ENCODE assay signal across 15 mouse cellular contexts in genomic region chr3:82140781-82141180, GRCm38 (mm10). TPM values are rescaled to one million over a fixed set of nuclear protein-coding genes. Genes with fewer than 3 reads are reported as not detected.
DNase-seq lines count a peak whose midpoint lies in the region; ATAC-seq and TF ChIP-seq lines count a peak whose summit lies in the region.
"Had no signal": no experiment of that assay in that cellular context is flagged by ENCODE, and none has a peak within 500 bp of the region (broad histone marks: within the 10 kb centered on the region; RNA-seq: fewer than 3 reads in every experiment).

No protein-coding gene starts in this region.

- in situ Hi-C loops in CH12.LX (cut with MboI; ENCODE audit: low pct_ligation_motif_present, low pct_unique_long_range_greater_than_20kb, low sequenced_read_pairs) = no loop called here

- no peak for DNase-seq in heart, postnatal 36 days
- no peak for DNase-seq in lung, embryonic 14.5 days
- no peak for DNase-seq in lung, postnatal 14 days
- no peak for DNase-seq in CH12.LX (ENCODE audit: extremely low read depth)
- peak; percentile 19 to 20 for DNase-seq in heart, postnatal 10 days
- DNase-seq in spleen, adult 12 weeks (ENCODE audit: low spot score) = no peak
- DNase-seq: cerebellum, postnatal 36 days; kidney, adult 8-10 months; liver, embryonic 13.5 days; right cerebral cortex, adult 18-20 months; thymus, postnatal 14 days had no signal

- H3K27me3 ChIP-seq in heart, embryonic 12.5 days (replicated peaks) = no peaks in the 10 kb centered on the region
- no peaks in the 10 kb centered on the region for H3K27me3 ChIP-seq in lung, embryonic 14.5 days (ENCODE audit: insufficient read depth, low read length)
- no peaks in the 10 kb centered on the region for H3K27me3 ChIP-seq in CH12.LX (replicated peaks)

- intact Hi-C loops in heart, postnatal 36 days (cut with DNase I) = loop anchor here (5.0 kb wide), 3 partner anchors 33 to 68 kb away; partner anchors contain the start of gene Gucy1b1
- intact Hi-C loops in heart, postnatal 10 days (cut with DNase I) = loop anchor here (5.0 kb wide), 1 partner anchor 192 kb away; no protein-coding TSS in a partner anchor

- no peaks in the 10 kb centered on the region for H3K9me3 ChIP-seq in heart, embryonic 12.5 days (replicated peaks)
- H3K9me3 ChIP-seq in lung, embryonic 14.5 days (ENCODE audit: low read depth, low read length) = no peaks in the 10 kb centered on the region
- H3K9me3 ChIP-seq in CH12.LX (replicated peaks; ENCODE audit: low read length) = no peaks in the 10 kb centered on the region
- H3K9me3 ChIP-seq: embryonic facial prominence, embryonic 12.5 days; hindbrain, embryonic 13.5 days; liver, embryonic 13.5 days had no signal

- peaks cover 32% of the 10 kb centered on the region for H3K4me1 ChIP-seq in heart, embryonic 12.5 days (replicated peaks)
- H3K4me1 ChIP-seq in lung, embryonic 14.5 days (ENCODE audit: insufficient read depth) = peaks cover 9% of the 10 kb centered on the region
- H3K4me1 ChIP-seq in CH12.LX (ENCODE audit: control insufficient read depth in 1 of 2, insufficient read depth in 2 of 2) = peaks cover 6 to 7% of the 10 kb centered on the region in 2 experiments; a peak in 3 of 4 replicates

- no peak for ATAC-seq in heart, embryonic 12.5 days (ENCODE audit: insufficient number of reproducible peaks, low FRiP score)
- ATAC-seq in lung, embryonic 14.5 days (ENCODE audit: insufficient read depth) = no peak
- ATAC-seq in frontal cortex, adult (ENCODE audit: low TSS enrichment) = no peak

- peak overlapping the region; percentile 51 for H3K4me2 ChIP-seq in heart, embryonic 12.5 days
- H3K4me2 ChIP-seq in lung, embryonic 14.5 days = peak overlapping the region; percentile 35
- H3K4me2 ChIP-seq in CH12.LX (ENCODE audit: insufficient read depth, low read depth, poor library complexity, severe bottlenecking) = peak overlapping the region; percentile 82
- H3K4me2 ChIP-seq: embryonic facial prominence, embryonic 12.5 days; hindbrain, embryonic 13.5 days had no signal

- no peak for TF ChIP-seq EP300 in CH12.LX (IDR thresholded peaks at IDR 0.05; ENCODE audit: low read length)

- H3K79me2 ChIP-seq in CH12.LX (replicated peaks; ENCODE audit: control insufficient read depth, extremely low read depth, insufficient read depth, poor library complexity, severe bottlenecking) = no peaks in the 10 kb centered on the region

- no peaks in the 10 kb centered on the region for H3K36me3 ChIP-seq in heart, embryonic 12.5 days
- no peaks in the 10 kb centered on the region for H3K36me3 ChIP-seq in lung, embryonic 14.5 days (ENCODE audit: insufficient read depth)
- H3K36me3 ChIP-seq in CH12.LX (replicated peaks in 1 of 2; ENCODE audit: control insufficient read depth in 1 of 2, insufficient read depth in 1 of 2, low read length in 1 of 2) = no peaks in the 10 kb centered on the region
- H3K36me3 ChIP-seq: embryonic facial prominence, embryonic 12.5 days; hindbrain, embryonic 13.5 days; liver, embryonic 13.5 days had no signal

- no peak for TF ChIP-seq POLR2A in CH12.LX (IDR thresholded peaks at IDR 0.05; ENCODE audit: low read depth, low read length)

- WGBS in heart, embryonic 12.5 days = 21% methylated on average over 5 of the region's 5 CpGs
- 50% methylated on average over 5 of the region's 5 CpGs for whole genome bisulfite sequencing in lung, embryonic 14.5 days

- dilution Hi-C loops in CH12.LX (cut with MboI; ENCODE audit: extremely low pct_ligation_motif_present, extremely low pct_unique_long_range_greater_than_20kb, low sequenced_read_pairs) = no loop called here

- H3K27ac ChIP-seq in heart, embryonic 12.5 days (ENCODE audit: poor library complexity, severe bottlenecking) = peak overlapping the region; percentile 35
- no peak overlapping the region for H3K27ac ChIP-seq in lung, embryonic 14.5 days (ENCODE audit: low read depth)
- no peak overlapping the region for H3K27ac ChIP-seq in CH12.LX (ENCODE audit: insufficient read depth, low read depth)
- H3K27ac ChIP-seq: embryonic facial prominence, embryonic 12.5 days; hindbrain, embryonic 13.5 days; liver, embryonic 13.5 days had no signal

- peak overlapping the region; percentile 28 for H3K4me3 ChIP-seq in heart, embryonic 12.5 days
- H3K4me3 ChIP-seq in lung, embryonic 14.5 days (ENCODE audit: low read depth, low read length) = no peak overlapping the region
- no peak overlapping the region for H3K4me3 ChIP-seq in CH12.LX (replicated peaks in 1 of 3; ENCODE audit: low read depth in 2 of 3, low read length in 2 of 3, poor library complexity in 1 of 3)
- H3K4me3 ChIP-seq: embryonic facial prominence, embryonic 12.5 days; hindbrain, embryonic 13.5 days; liver, embryonic 13.5 days had no signal

- no peak for TF ChIP-seq RAD21 in CH12.LX (IDR thresholded peaks at IDR 0.05; ENCODE audit: low read depth, low read length)

- no peak for TF ChIP-seq CTCF in lung, embryonic 14.5 days (IDR thresholded peaks at IDR 0.05; ENCODE audit: low read depth)
- no peak for TF ChIP-seq CTCF in CH12.LX (conservative IDR thresholded peaks at IDR 0.05 in 1 of 2, IDR thresholded peaks at IDR 0.05 in 1 of 2; ENCODE audit: low read depth in 2 of 2, low read length in 2 of 2)

- H3K9ac ChIP-seq in heart, embryonic 12.5 days = no peak overlapping the region; the same call in 1 of the 2 replicates
- no peak overlapping the region for H3K9ac ChIP-seq in lung, embryonic 14.5 days
- H3K9ac ChIP-seq in CH12.LX (ENCODE audit: insufficient read depth, low read depth) = no peak overlapping the region
- H3K9ac ChIP-seq: embryonic facial prominence, embryonic 12.5 days; hindbrain, embryonic 13.5 days; liver, embryonic 13.5 days had no signal

TF ChIP-seq in CH12.LX, 34 proteins besides CTCF, POLR2A, EP300 and RAD21:
- TF ChIP-seq JUND (conservative IDR thresholded peaks at IDR 0.05; ENCODE audit: low read depth, low read length) (no peak), ZKSCAN1 (IDR thresholded peaks at IDR 0.05; ENCODE audit: borderline replicate concordance, low read depth, low read length) (no peak)

RNA-seq across cellular contexts. Expression of gene Gucy1a1, which starts 4.8 kb away (rescaled TPM):
- 51.3 and 53.3 TPM in 2 replicates for polyA plus RNA-seq in heart, embryonic 12.5 days (2016; fragmentation: Nextera tagmentation; extraction: Ambion mirVana)
- 10 to 100 TPM; 17.6 to 21.7 TPM for total RNA-seq in heart, postnatal 36 days (2021)
- polyA plus RNA-seq in lung, embryonic 14.5 days (2014; fragmentation: Nextera tagmentation; extraction: Ambion mirVana) = 111 and 117 TPM in 2 replicates
- total RNA-seq in CH12.LX (2012; rRNA removed) (not detected in 2 replicates), CH12.LX (2014; rRNA removed) (not detected in 2 replicates)
- not detected in 2 replicates for polyA plus RNA-seq in CH12.LX (2012; ENCODE audit: insufficient read length, low read depth)
- 10 to 100 TPM; 38.9 to 49.6 TPM for total RNA-seq in heart, postnatal 10 days (2021)

Comparison
In these comparisons a context has a peak if more than half of its experiments do, and no peak if none do; other contexts are left out.
1. DNase-seq: peak in heart, postnatal 10 days (2 of 2); none in heart, postnatal 36 days (0 of 2), lung, embryonic 14.5 days (single experiment), lung, postnatal 14 days (single experiment), CH12.LX (single experiment) and spleen, adult 12 weeks (single experiment).
2. RNA of gene Gucy1a1, which starts 4.8 kb away (total RNA-seq): 38.9 to 49.6 TPM in heart, postnatal 10 days and 17.6 to 21.7 TPM in heart, postnatal 36 days; not detected in CH12.LX; every median in the first group is over 10 times any median in the second.
3. Peak in every context shown above with its lines, with median percentiles within 50 percentile points of each other: H3K4me2 ChIP-seq.